Mouse (Mus musculus): ENCODE data around the gene Txk.

The Txk gene

GRCm38 (mm10) chr5:72752585-72752984 lies at the start of gene Txk:
Gene Txk, minus strand, starts transcription at chr5:72752777.
- DNase-seq (ENCODE audit: low read depth, low spot score): no peak

GRCm38 (mm10) chr5:72798563-72798962 lies 46.0 kb upstream of the Txk start:
- DNase-seq (ENCODE audit: low read depth, low spot score): no peak

- no peak for DNase-seq (ENCODE audit: low read depth, low spot score)
These were observed 43.6 kb upstream of the Txk start for GRCm38 (mm10) chr5:72796186-72796613.

- DNase-seq (ENCODE audit: low read depth, low spot score): no peak
These were observed 40.8 kb upstream of the Txk start for GRCm38 (mm10) chr5:72793309-72793850.

- DNase-seq (ENCODE audit: low read depth, low spot score): no peak
These were observed 39.2 kb upstream of the Txk start for GRCm38 (mm10) chr5:72791789-72792188.

- no peak for DNase-seq (ENCODE audit: low read depth, low spot score)
These were observed 38.8 kb upstream of the Txk start for GRCm38 (mm10) chr5:72791386-72791785.

GRCm38 (mm10) chr5:72785451-72785850 lies 32.9 kb upstream of the Txk start:
- DNase-seq (ENCODE audit: low read depth, low spot score): no peak

- no peak for DNase-seq (ENCODE audit: low read depth, low spot score)
These were observed 32.1 kb upstream of the Txk start for GRCm38 (mm10) chr5:72784719-72785118.

- no peak for DNase-seq (ENCODE audit: low read depth, low spot score)
These were observed 31.4 kb upstream of the Txk start for GRCm38 (mm10) chr5:72783957-72784356.

GRCm38 (mm10) chr5:72783123-72783522 lies 30.5 kb upstream of the Txk start:
- no peak for DNase-seq (ENCODE audit: low read depth, low spot score)

GRCm38 (mm10) chr5:72781776-72782175 lies 29.2 kb upstream of the Txk start:
- DNase-seq (ENCODE audit: low read depth, low spot score): no peak

GRCm38 (mm10) chr5:72776595-72776994 lies 24.0 kb upstream of the Txk start:
- no peak for DNase-seq (ENCODE audit: low read depth, low spot score)

- no peak for DNase-seq (ENCODE audit: low read depth, low spot score)
These were observed 23.6 kb upstream of the Txk start for GRCm38 (mm10) chr5:72776127-72776526.

GRCm38 (mm10) chr5:72769841-72770240 lies 17.3 kb upstream of the Txk start:
- DNase-seq (ENCODE audit: low read depth, low spot score): no peak

GRCm38 (mm10) chr5:72763546-72763945 lies 11.0 kb upstream of the Txk start:
- DNase-seq (ENCODE audit: low read depth, low spot score): no peak

GRCm38 (mm10) chr5:72763025-72763424 lies 10.4 kb upstream of the Txk start:
- DNase-seq (ENCODE audit: low read depth, low spot score): no peak

GRCm38 (mm10) chr5:72761758-72762157 lies 9.2 kb upstream of the Txk start:
- DNase-seq (ENCODE audit: low read depth, low spot score): no peak

- no peak for DNase-seq (ENCODE audit: low read depth, low spot score)
These were observed 8.7 kb upstream of the Txk start for GRCm38 (mm10) chr5:72761237-72761636.

- DNase-seq (ENCODE audit: low read depth, low spot score): no peak
These were observed 6.6 kb upstream of the Txk start for GRCm38 (mm10) chr5:72758925-72759924.

GRCm38 (mm10) chr5:72757155-72757773 lies 4.7 kb upstream of the Txk start:
- DNase-seq (ENCODE audit: low read depth, low spot score): no peak

GRCm38 (mm10) chr5:72755941-72756340 lies 3.4 kb upstream of the Txk start:
- DNase-seq (ENCODE audit: low read depth, low spot score): no peak

GRCm38 (mm10) chr5:72755035-72755434 lies 2.5 kb upstream of the Txk start:
- DNase-seq (ENCODE audit: low read depth, low spot score): no peak

Data from retina, adult 2 months (tissue).